Mouse (Mus musculus) MEL (cell line): ENCODE results near the gene Thbs3. TPM values are rescaled to one million over a fixed set of nuclear protein-coding genes. Genes with fewer than 3 reads are reported as not detected.

Experiments used
- DNase-seq: peaks from one replicate; pipeline ENCODE4 v3.0.0; 2011; ENCODE audit warnings: low read depth, low spot score
- H3K27ac ChIP-seq: 2 replicates; pipeline ENCODE4 v1.5.1; 2012; ENCODE audit warnings: low read depth, mild to moderate bottlenecking, control low read depth, low read length, moderate library complexity; ENCODE audit not compliant: control insufficient read depth
- H3K27me3 ChIP-seq, 2 experiments: fragments of 150-350 bp in 1 of 2; sonication (generic) in 1 of 2; 2 replicates each; pipeline ENCODE4 v1.6.1; 2012; ENCODE audit warnings: low read length in 2 of 2, mild to moderate bottlenecking in 2 of 2, improper control_type of control experiment in 1 of 2, moderate library complexity in 1 of 2; ENCODE audit not compliant: insufficient read depth in 2 of 2, control insufficient read depth in 1 of 2
- H3K36me3 ChIP-seq, 2 experiments: 2 replicates each; pipeline ENCODE4 v1.6.1; 2012 to 2014; ENCODE audit warnings: low read length in 2 of 2, improper control_type of control experiment in 1 of 2, inconsistent platforms in 1 of 2, mild to moderate bottlenecking in 1 of 2; ENCODE audit not compliant: insufficient read depth in 2 of 2, control insufficient read depth in 1 of 2
- H3K4me1 ChIP-seq, 2 experiments: fragments of 150-350 bp in 1 of 2; sonication (generic) in 1 of 2; 2 replicates each; pipeline ENCODE4 v1.6.1; 2012; ENCODE audit warnings: low read length in 2 of 2, improper control_type of control experiment in 1 of 2, mild to moderate bottlenecking in 1 of 2; ENCODE audit not compliant: insufficient read depth in 2 of 2, control insufficient read depth in 1 of 2
- H3K4me3 ChIP-seq, 2 experiments: fragments of 150-350 bp in 1 of 2; sonication (generic) in 1 of 2; 2 replicates each; pipeline ENCODE4 v1.5.1; 2012; ENCODE audit warnings: low read depth in 2 of 2, low read length in 2 of 2, mild to moderate bottlenecking in 2 of 2, moderate library complexity in 2 of 2, control low read depth in 1 of 2, improper control_type of control experiment in 1 of 2; ENCODE audit not compliant: control insufficient read depth in 1 of 2, insufficient read depth in 1 of 2
- H3K79me2 ChIP-seq: 2 replicates; pipeline ENCODE4 v1.6.1; 2012; ENCODE audit warnings: mild to moderate bottlenecking, low read length, moderate library complexity; ENCODE audit not compliant: control insufficient read depth, poor library complexity, insufficient read depth
- H3K9ac ChIP-seq: 2 replicates; pipeline ENCODE4 v1.6.1; 2012; ENCODE audit warnings: low read depth, mild to moderate bottlenecking, control low read depth, low read length, moderate library complexity; ENCODE audit not compliant: control insufficient read depth, poor library complexity, severe bottlenecking
- H3K9me3 ChIP-seq: fragments of 150-350 bp; sonication (generic); replicated peaks from 2 replicates; pipeline ENCODE4 v1.6.1; 2012; ENCODE audit warnings: mild to moderate bottlenecking, low read length, improper control_type of control experiment, moderate library complexity; ENCODE audit not compliant: insufficient read depth
- BHLHE40 ChIP-seq: IDR thresholded peaks from 2 replicates; pipeline ENCODE4 v1.6.1; 2012; ENCODE audit warnings: low read depth, mild to moderate bottlenecking, inconsistent platforms, low read length, improper control_type of control experiment, borderline replicate concordance
- E2F4 ChIP-seq: IDR thresholded peaks from 2 replicates; pipeline ENCODE4 v1.6.1; 2011; ENCODE audit warnings: low read depth, low read length, improper control_type of control experiment, borderline replicate concordance
- EP300 ChIP-seq, 2 experiments: IDR thresholded peaks; 2 replicates each; pipeline ENCODE4 v1.6.1; 2011; ENCODE audit warnings: improper control_type of control experiment in 2 of 2, low read length in 2 of 2, low read depth in 1 of 2, mild to moderate bottlenecking in 1 of 2
- HCFC1 ChIP-seq: IDR thresholded peaks from 2 replicates; pipeline ENCODE4 v1.6.1; 2012; ENCODE audit warnings: low read depth, mild to moderate bottlenecking, inconsistent platforms, low read length, improper control_type of control experiment, moderate library complexity
- KAT2A ChIP-seq: conservative IDR thresholded peaks from 2 replicates; pipeline ENCODE4 v1.6.1; 2012; ENCODE audit warnings: low read depth, low read length, improper control_type of control experiment, inconsistent platforms
- MAX ChIP-seq: IDR thresholded peaks from 2 replicates; pipeline ENCODE4 v1.6.1; 2011; ENCODE audit warnings: low read length, improper control_type of control experiment
- MEF2A ChIP-seq: IDR thresholded peaks from 2 replicates; pipeline ENCODE4 v1.6.1; 2014; ENCODE audit warnings: low read depth, mild to moderate bottlenecking, inconsistent platforms, low read length, improper control_type of control experiment; ENCODE audit not compliant: poor library complexity, insufficient replicate concordance, severe bottlenecking; ENCODE audit errors: extremely low read depth
- MXI1 ChIP-seq: IDR thresholded peaks from 2 replicates; pipeline ENCODE4 v1.6.1; 2011; ENCODE audit warnings: mild to moderate bottlenecking, low read depth, low read length, improper control_type of control experiment
- MYB ChIP-seq: IDR thresholded peaks from 2 replicates; pipeline ENCODE4 v1.6.1; 2011; ENCODE audit warnings: mild to moderate bottlenecking, low read depth, low read length, improper control_type of control experiment
- MYC ChIP-seq: IDR thresholded peaks from 2 replicates; pipeline ENCODE4 v1.6.1; 2011; ENCODE audit warnings: low read depth, mild to moderate bottlenecking, low read length, improper control_type of control experiment, moderate library complexity
- NRF1 ChIP-seq: IDR thresholded peaks from 2 replicates; pipeline ENCODE4 v1.6.1; 2014; ENCODE audit warnings: low read depth, mild to moderate bottlenecking, inconsistent platforms, low read length, improper control_type of control experiment, moderate library complexity; ENCODE audit not compliant: poor library complexity, insufficient read depth, severe bottlenecking
- POLR2AphosphoS2 ChIP-seq: IDR thresholded peaks from 2 replicates; pipeline ENCODE4 v1.6.1; 2011; ENCODE audit warnings: low read length, improper control_type of control experiment
- POLR2AphosphoS5 ChIP-seq: IDR thresholded peaks from 2 replicates; pipeline ENCODE4 v1.6.1; 2012; ENCODE audit warnings: low read depth, borderline replicate concordance, mild to moderate bottlenecking, inconsistent platforms, low read length, moderate library complexity, mixed read lengths
- RCOR1 ChIP-seq: IDR thresholded peaks from 2 replicates; pipeline ENCODE4 v1.6.1; 2012; ENCODE audit warnings: low read depth, mild to moderate bottlenecking, inconsistent platforms, low read length, improper control_type of control experiment
- UBTF ChIP-seq: IDR thresholded peaks from 2 replicates; pipeline ENCODE4 v1.6.1; 2012; ENCODE audit warnings: low read depth, mild to moderate bottlenecking, inconsistent platforms, low read length, improper control_type of control experiment, moderate library complexity, borderline replicate concordance; ENCODE audit not compliant: insufficient read depth
- USF2 ChIP-seq, 2 experiments: IDR thresholded peaks; 2 replicates each; pipeline ENCODE4 v1.6.1; 2011 to 2012; ENCODE audit warnings: improper control_type of control experiment in 2 of 2, low read length in 2 of 2, borderline replicate concordance in 1 of 2, inconsistent platforms in 1 of 2, low read depth in 1 of 2, mild to moderate bottlenecking in 1 of 2; ENCODE audit not compliant: insufficient read depth in 1 of 2
- ZC3H11A ChIP-seq: IDR thresholded peaks from 2 replicates; pipeline ENCODE4 v1.6.1; 2012; ENCODE audit warnings: low read depth, mild to moderate bottlenecking, inconsistent platforms, low read length, improper control_type of control experiment
- polyA plus RNA-seq, 2 experiments: library from polyadenylated mRNA; stranded (reverse) in 1 of 2; unstranded in 1 of 2; fragments of >175 nt in 1 of 2; fragments of >200 nt in 1 of 2; gene quantifications; 2 replicates each; pipeline versions ENCODE4 v1.2.1 to v1.2.4; 2012; ENCODE audit warnings: low replicate concordance in 2 of 2, low read depth in 1 of 2; ENCODE audit not compliant: insufficient read length in 2 of 2, insufficient read depth in 1 of 2, missing spikeins in 1 of 2
- total RNA-seq: library from RNA; depleted of rRNA; stranded (reverse); fragments of 300-350 nt; gene quantifications from 2 replicates; pipeline ENCODE4 v1.2.3, GENCODE M21; 2012

The Thbs3 gene
- total and polyA plus RNA-seq, 3 experiments: 1.8 to 4.9 TPM; not detected in 1

- TF ChIP-seq MYC (no peak), HCFC1 (no peak), BHLHE40 (no peak), E2F4 (no peak), KAT2A (no peak), ZC3H11A (no peak), USF2 (IDR thresholded peaks at IDR 0.05; ENCODE audit: borderline replicate concordance in 1 of 2, insufficient read depth in 1 of 2, low read depth in 1 of 2, low read length in 2 of 2) (no peak), NRF1 (no peak), UBTF (no peak), RCOR1 (no peak), MAX (no peak), MEF2A (no peak), EP300 (IDR thresholded peaks at IDR 0.05; ENCODE audit: low read depth in 1 of 2, low read length in 2 of 2) (no peak), POLR2AphosphoS5 (no peak), POLR2AphosphoS2 (no peak), MXI1 (no peak), MYB (no peak)
- H3K36me3 ChIP-seq: peaks cover 0 to 5% of the 10 kb centered on the region in 2 experiments; a peak in 3 of 4 replicates
These were observed 8.3 kb upstream of the Thbs3 start for GRCm38 (mm10) chr3:89206695-89207094.

GRCm38 (mm10) chr3:89208075-89208657 lies 6.8 kb upstream of the Thbs3 start:
- no peak overlapping the region for H3K27ac ChIP-seq
- DNase-seq: no peak
- H3K9ac ChIP-seq: no peak overlapping the region
- H3K4me1 ChIP-seq: peaks cover 0 to 11% of the 10 kb centered on the region in 2 experiments; a peak in 3 of 4 replicates
- H3K27me3 ChIP-seq: no peaks in the 10 kb centered on the region
- H3K9me3 ChIP-seq: no peaks in the 10 kb centered on the region
- no peak overlapping the region for H3K4me3 ChIP-seq
- H3K79me2 ChIP-seq: peaks cover 8% of the 10 kb centered on the region
- TF ChIP-seq POLR2AphosphoS5 (peak; percentile 46; the same call in 1 of the 2 replicates), EP300 (IDR thresholded peaks at IDR 0.05; ENCODE audit: low read depth in 1 of 2, low read length in 2 of 2) (no peak), E2F4 (no peak)
- peaks cover 0 to 7% of the 10 kb centered on the region in 2 experiments; a peak in 3 of 4 replicates for H3K36me3 ChIP-seq

More at GRCm38 (mm10) chr3:89206695-89207094, 8.3 kb upstream of the Thbs3 start:
- Histone ChIP-seq H3K27ac (no peak overlapping the region), H3K79me2 (peaks cover 6% of the 10 kb centered on the region), H3K9ac (no peak overlapping the region), H3K4me1 (peaks cover 0 to 5% of the 10 kb centered on the region in 2 experiments; a peak in 2 of 4 replicates), H3K9me3 (no peaks in the 10 kb centered on the region), H3K27me3 (no peaks in the 10 kb centered on the region), H3K4me3 (no peak overlapping the region)
- DNase-seq: no peak
